Mouse (Mus musculus) MN1 (cell line): ENCODE measurements around the gene Nudt3.
"Not testable (repeated sequence)": the region's sequence is repeated elsewhere in the genome, so short reads cannot be mapped to it uniquely, and the experiment has no call there.

Experiments used
- DNase-seq: peaks from one replicate; pipeline ENCODE4 v3.0.0-alpha.2; 2016; ENCODE audit warnings: low spot score

Gene Nudt3

DNA sequence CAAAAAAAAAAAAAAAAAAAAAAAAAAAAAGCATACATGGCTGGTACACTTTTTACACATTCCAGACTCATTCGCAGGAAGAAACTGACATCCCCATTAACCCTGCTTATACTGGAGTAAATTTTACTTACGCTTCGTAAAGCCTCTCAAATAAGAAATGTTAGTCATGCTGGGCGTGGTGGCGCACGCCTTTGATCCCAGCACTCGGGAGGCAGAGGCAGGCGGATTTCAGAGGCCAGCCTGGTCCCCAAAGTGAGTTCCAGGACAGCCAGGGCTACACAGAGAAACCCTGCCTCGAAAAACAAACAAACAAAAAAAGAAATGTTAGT lies 12.2 kb upstream of the Nudt3 start:
- DNase-seq: not testable (repeated sequence)

GRCm38 (mm10) chr17:27634871-27635574 lies 11.7 kb upstream of the Nudt3 start, which contains the start of gene RPS10-NUDT3:
TSS of gene RPS10-NUDT3 (minus strand) at chr17:27635222.
- peak; percentile 96 for DNase-seq

DNA sequence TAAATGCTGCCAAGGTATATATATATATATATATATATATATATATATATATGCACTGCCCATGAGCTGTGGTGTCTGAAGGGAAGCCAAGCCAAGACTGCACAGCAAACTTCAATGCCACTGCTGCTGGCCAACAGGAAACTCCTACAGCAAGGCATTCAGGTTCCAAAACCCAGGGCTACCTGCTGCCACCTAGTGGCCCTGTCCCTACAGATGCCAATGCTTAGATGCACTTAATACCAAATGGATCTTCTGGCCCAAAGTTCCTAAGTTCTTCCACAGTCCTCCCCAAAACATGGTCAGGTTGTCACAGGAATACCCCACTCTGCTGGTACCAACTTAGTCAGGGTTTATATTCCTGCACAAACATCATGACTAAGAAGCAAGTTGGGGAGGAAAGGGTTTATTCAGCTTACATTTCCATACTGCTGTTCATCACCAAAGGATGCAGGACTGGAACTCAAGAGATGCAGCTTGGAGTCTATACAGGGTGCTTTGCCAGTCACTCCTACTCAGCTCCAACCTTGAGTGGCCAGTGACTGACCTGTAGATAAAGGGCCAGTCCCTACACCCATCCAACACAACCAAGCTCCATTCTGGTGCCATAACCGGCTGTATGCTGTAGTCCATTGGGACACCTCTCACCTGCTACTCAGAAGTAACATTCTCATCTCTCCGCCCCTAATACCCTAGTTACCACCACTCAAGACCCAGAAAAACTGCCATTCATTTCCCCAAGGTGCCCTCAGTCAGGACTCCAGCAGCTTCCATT lies 6.1 kb upstream of the Nudt3 start:
- peak; percentile 84 for DNase-seq

- DNase-seq: no peak
These were observed 5.1 kb upstream of the Nudt3 start for GRCm38 (mm10) chr17:27628376-27628775.

DNA sequence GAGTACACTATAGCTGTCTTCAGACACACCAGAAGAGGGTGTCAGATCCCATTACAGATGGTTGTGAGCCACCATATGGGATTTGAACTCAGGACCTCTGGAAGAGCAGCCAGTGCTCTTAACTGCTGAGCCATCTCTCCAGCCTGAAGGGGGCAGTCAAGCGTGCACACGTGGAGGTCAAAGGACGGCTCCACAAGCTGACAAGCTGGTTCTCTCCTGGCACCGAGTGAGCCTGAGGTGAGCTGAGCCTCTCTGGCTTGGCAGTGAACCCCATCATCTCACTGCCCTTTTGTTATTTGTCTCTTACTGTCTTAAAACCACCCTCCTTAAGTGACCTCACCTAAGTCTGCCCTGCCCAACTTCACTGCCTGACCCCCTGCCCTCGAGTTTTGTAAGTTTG lies 4.2 kb upstream of the Nudt3 start:
- DNase-seq: no peak

- DNase-seq: no peak
These were observed 3.4 kb upstream of the Nudt3 start for GRCm38 (mm10) chr17:27626681-27627080.

GRCm38 (mm10) chr17:27625455-27626251 lies 2.4 kb upstream of the Nudt3 start:
- no peak for DNase-seq

DNA sequence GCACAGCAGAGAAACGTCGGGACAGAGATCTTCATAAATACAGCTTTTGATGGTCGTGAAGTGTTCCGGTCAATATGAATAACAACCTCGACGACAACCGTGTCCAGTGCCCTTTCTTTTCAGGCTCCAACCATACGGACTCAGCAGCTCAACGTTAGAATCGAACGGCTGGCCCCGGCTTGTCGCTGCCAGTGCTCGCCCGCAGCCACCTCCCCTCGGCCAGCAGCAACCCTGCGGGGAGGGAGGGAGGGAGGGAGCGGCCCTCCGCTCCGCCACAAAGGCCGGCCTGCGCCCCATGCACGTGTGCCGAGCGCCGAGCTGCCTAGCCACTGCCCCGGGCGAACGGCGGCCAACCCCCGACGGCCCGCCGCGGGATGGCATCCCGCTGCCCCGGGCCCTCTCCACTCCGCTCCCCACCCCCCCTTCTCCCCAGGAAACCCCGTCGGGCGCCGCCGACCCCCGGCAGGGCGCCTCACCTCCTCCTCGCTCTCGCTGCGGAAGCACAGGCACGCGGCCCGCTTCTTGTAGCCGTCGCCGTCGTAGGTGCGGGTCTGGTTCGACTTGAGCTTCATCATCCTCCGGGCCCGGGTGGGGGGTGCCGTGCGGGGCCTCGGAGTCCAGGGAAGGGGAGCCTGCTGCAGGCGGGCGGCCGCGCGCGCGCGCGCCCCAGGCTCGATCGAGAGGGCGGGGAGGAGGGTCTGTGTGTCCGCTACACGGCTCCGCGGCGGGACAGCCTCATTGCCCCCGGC lies 510 bp downstream of the Nudt3 start:
- peak; percentile 72 for DNase-seq

- no peak for DNase-seq
These were observed 1.4 kb downstream of the Nudt3 start for GRCm38 (mm10) chr17:27621705-27622531.

- DNase-seq: no peak
These were observed 2.1 kb downstream of the Nudt3 start for GRCm38 (mm10) chr17:27621161-27621560.

DNA sequence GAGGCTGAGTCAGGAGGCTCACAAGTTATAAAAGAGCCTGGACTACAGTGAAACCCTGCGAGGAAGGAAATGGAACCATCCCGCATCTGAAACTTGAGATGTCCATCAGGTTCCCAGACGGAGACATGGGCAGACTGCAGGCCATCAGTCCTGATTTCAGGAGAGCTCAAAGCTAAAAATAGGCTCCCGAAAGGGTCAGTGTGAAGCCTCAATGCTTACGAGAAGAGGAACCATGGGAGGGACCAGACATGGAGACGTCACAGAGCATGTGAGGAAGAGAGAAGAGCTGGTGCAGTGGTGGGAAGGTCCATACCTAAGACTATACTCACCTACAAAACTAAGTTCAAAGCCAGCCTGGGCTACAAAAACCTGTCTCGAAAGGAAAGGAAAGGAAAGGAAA lies 7.9 kb downstream of the Nudt3 start:
- no peak for DNase-seq

GRCm38 (mm10) chr17:27613016-27613415 lies 10.3 kb downstream of the Nudt3 start:
- DNase-seq: no peak

DNA sequence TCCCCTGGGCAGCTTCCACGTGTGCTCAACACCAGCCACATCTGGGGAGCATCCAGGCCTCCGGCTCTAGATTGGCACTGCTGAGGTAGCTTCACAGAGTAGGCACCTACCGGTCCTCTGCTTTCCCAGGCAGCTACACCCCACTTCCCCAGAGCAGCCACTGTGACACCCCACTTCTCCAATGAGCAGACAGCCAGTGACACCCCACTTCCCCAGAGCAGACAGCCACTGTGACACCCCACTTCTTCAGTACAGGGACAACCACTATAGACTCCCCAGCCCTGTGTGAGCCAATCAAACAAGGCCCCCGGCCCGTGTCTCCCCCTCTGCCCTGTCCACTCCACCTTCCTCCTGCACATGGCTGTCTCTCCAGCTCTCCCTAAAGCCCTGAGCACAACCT lies 11.3 kb downstream of the Nudt3 start:
- DNase-seq: no peak

DNA sequence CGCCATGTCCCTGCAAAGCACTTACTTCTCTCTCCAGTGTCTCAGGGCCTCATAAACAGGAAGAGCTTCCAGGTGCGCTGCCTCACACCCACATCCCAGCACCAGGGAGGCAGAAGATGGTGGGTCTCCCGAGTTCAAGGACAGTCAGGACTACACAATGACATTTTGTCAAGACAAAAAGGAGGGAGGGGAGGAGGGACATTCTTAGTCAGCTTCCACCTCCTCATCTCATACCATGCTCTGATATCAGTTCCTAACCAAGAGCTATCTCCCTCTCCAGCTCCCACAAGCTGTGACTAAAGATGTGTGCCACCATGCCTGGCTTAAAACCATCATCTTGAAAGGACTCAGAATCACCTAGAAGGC lies 11.8 kb downstream of the Nudt3 start:
- DNase-seq: no peak

- no peak for DNase-seq
These were observed 12.4 kb downstream of the Nudt3 start for GRCm38 (mm10) chr17:27610679-27611518.

DNA sequence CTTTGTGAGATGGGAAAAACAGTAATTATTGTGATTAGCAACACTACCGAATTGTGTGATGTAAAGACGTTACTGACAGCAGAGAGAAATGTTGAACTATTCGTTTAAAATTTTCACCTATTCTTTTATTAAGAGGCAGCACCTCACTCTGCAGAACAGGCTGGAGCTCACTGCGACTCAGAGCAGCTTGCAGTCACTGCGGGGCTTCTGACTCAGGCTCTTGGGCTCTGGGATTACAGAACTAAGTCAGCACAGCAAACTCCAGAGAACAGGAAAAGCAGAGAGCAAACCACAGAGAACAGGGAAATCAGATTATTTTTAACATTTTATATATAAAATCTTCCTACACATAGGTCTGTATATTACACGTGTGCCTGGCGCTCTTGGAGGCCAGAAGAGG lies 13.7 kb downstream of the Nudt3 start:
- no peak for DNase-seq

DNA sequence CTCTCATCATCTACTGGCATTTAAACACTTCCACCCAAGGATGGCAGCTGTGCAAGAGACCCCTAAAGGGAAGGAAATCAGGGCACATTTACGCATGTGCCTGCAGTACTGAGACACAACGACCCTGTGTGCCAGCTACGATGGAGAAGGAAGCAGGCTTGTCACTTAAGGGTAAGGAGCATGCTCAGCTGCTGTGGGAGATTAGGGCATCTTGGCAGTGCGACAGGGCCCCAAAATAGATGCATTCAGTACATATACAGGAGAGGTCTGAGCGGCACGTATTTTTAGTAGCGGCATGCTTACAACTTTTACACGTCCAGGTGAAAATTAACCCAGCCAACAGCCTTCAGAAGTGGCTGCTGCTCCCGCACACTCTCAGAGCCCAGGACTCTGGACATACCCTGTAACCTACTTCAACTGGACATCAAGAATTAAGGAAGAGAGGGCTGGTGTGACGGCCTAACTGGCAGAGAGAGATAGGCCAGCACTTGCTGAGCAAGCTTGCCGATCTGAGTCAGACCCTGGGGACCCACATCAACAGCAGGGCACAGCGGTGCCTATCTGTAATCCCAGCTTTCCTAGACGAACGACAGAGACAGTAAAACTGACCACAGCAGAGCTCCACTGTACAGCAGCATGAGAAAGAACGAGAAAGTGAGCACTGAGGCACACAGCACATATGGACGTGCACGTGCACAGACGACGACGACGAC lies 19.6 kb downstream of the Nudt3 start:
- DNase-seq: peak; percentile 62

DNA sequence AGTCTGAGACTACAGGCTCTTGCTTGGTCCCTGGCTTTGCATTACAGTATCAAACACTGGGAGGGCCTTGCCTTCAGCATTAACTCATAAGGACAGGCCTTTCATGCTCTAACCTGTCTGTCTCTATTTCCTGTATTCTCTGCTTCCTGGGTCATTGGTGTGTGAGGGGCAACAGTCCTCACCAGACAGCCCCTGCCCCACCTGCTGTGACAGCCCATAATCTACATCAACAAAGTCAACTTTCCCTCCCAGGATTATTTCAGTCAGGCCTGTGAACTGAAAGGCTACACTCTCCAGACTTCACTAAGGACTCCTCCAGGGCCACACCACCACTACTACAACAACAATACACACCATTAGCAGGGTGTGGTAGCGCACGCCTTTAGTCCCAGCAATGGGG lies 20.3 kb downstream of the Nudt3 start:
- DNase-seq: no peak

DNA sequence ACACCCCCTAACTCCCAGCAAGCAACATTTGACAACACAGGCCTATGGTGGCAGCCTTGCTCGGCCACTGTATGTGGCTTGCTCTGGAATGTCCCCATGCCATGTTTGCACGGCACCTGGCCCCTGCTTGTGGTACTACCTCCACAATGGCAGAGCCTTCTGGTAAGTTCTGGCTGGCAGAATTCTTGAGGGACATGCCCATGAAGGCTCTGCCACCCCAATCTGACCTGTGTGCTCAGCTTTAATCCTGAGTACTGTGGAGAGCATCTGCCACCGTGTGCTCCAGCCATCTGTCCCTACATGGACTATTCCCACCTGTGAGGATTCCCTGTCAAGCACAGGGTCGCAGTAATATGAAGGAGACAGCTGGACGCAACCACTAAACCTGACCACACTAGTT lies 22.4 kb downstream of the Nudt3 start:
- no peak for DNase-seq

DNA sequence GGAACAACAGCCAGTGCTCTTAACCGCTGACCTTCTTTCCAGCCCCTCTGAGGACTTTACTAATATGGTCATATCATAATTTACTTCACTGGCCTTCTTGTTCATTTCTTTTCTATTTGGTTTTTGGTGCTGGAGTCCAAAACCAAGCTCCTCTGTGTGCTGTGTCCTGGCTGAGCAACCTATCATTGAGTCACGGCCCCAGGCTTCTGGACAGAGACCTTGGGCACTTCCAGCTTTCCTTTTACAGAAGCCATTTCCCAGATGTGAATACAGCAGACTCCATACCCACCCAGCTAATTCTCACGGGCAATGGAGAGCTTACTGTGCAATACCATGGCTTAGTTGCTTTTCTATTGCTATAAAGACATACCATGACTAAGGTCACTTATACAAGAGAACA lies 23.0 kb downstream of the Nudt3 start:
- no peak for DNase-seq
